Mouse (Mus musculus) erythroid progenitor cell, adult 5-6 weeks (primary cell): Measurements from ENCODE around the gene Evc2. TPM values are rescaled to one million over a fixed set of nuclear protein-coding genes. Genes with fewer than 3 reads are reported as not detected.

ENCODE experiments used
- ATAC-seq: replicated peaks from 2 replicates; pipeline ENCODE4 v1.8.0; 2016; ENCODE audit warnings: moderate number of reproducible peaks, mild to moderate bottlenecking, moderate TSS enrichment, inconsistent platforms; ENCODE audit not compliant: poor library complexity, low FRiP score, severe bottlenecking
- total RNA-seq, 2 experiments: library from RNA; stranded (forward) in 1 of 2; stranded (reverse) in 1 of 2; fragments of 150-400 nt in 1 of 2; fragments of 186-747, 209-891 nt in 1 of 2; gene quantifications; 2 replicates each; pipeline versions ENCODE4 v1.2.3 to v1.2.4; 2015 to 2017; ENCODE audit warnings: low replicate concordance in 2 of 2

Evc2 gene
- total RNA-seq, 2 experiments from 2014 or later, result not detected

GRCm38 (mm10) chr5:37362618-37363017 is 24.3 kb downstream of the Evc2 start:
- no peak for ATAC-seq

- ATAC-seq, result no peak
These were observed 25.0 kb downstream of the Evc2 start for GRCm38 (mm10) chr5:37363284-37363683.

- no peak for ATAC-seq
These were observed 27.5 kb downstream of the Evc2 start for GRCm38 (mm10) chr5:37365751-37366150.

- ATAC-seq, result no peak
These were observed 30.5 kb downstream of the Evc2 start for GRCm38 (mm10) chr5:37368796-37369195.

- no peak for ATAC-seq
These were observed 39.1 kb downstream of the Evc2 start for GRCm38 (mm10) chr5:37377376-37377775.

- ATAC-seq, result no peak
These were observed 42.3 kb downstream of the Evc2 start for GRCm38 (mm10) chr5:37380641-37381040.

- ATAC-seq, result no peak
These were observed 45.3 kb downstream of the Evc2 start for GRCm38 (mm10) chr5:37383570-37383969.

GRCm38 (mm10) chr5:37388646-37389045 is 50.3 kb downstream of the Evc2 start:
- ATAC-seq, result no peak

- no peak for ATAC-seq
These were observed 51.7 kb downstream of the Evc2 start for GRCm38 (mm10) chr5:37389808-37390495.

- ATAC-seq, result no peak
These were observed 52.6 kb downstream of the Evc2 start for GRCm38 (mm10) chr5:37390923-37391322.

GRCm38 (mm10) chr5:37391901-37392300 is 53.6 kb downstream of the Evc2 start:
- ATAC-seq, result no peak

- ATAC-seq, result no peak
These were observed 57.1 kb downstream of the Evc2 start for GRCm38 (mm10) chr5:37395172-37396030.

GRCm38 (mm10) chr5:37419028-37419427 is 80.7 kb downstream of the Evc2 start:
- ATAC-seq, result no peak

GRCm38 (mm10) chr5:37427210-37427609 is 88.9 kb downstream of the Evc2 start:
- ATAC-seq, result no peak

- no peak for ATAC-seq
These were observed 97.1 kb downstream of the Evc2 start for GRCm38 (mm10) chr5:37435417-37435816.

- ATAC-seq, result no peak
These were observed 104.5 kb downstream of the Evc2 start for GRCm38 (mm10) chr5:37442767-37443166.

GRCm38 (mm10) chr5:37447546-37447945 is 109.2 kb downstream of the Evc2 start:
- no peak for ATAC-seq

- ATAC-seq, result no peak
These were observed 118.3 kb downstream of the Evc2 start for GRCm38 (mm10) chr5:37456590-37456989.

GRCm38 (mm10) chr5:37457191-37457590 is 118.9 kb downstream of the Evc2 start:
- no peak; the same call in 1 of the 2 replicates for ATAC-seq

- ATAC-seq, result no peak
These were observed 119.5 kb downstream of the Evc2 start for GRCm38 (mm10) chr5:37457831-37458230.

- ATAC-seq, result no peak
These were observed 119.9 kb downstream of the Evc2 start for GRCm38 (mm10) chr5:37458236-37458635.
